Mouse (Mus musculus) embryo, embryonic 10.5 days (tissue): ENCODE measurements at regions not wholly inside any gene's neighbourhood (a gene's known extent, or its start where the extent isn't known, plus 50 kb on each side); places are given as distances from the start of the nearest gene placed in this dataset.

ENCODE experiments used
- DNase-seq: peaks from one replicate; pipeline ENCODE4 v3.0.0-alpha.2; 2015; ENCODE audit warnings: low spot score

GRCm38 (mm10) chr3:61064720-61065119 is 62.1 kb downstream of the P2ry1 start:
- DNase-seq, result no peak

- no peak for DNase-seq
These were observed 64.5 kb downstream of the P2ry1 start for GRCm38 (mm10) chr3:61067067-61067466.

- no peak for DNase-seq
These were observed 65.6 kb downstream of the P2ry1 start for GRCm38 (mm10) chr3:61068229-61068628.

DNA sequence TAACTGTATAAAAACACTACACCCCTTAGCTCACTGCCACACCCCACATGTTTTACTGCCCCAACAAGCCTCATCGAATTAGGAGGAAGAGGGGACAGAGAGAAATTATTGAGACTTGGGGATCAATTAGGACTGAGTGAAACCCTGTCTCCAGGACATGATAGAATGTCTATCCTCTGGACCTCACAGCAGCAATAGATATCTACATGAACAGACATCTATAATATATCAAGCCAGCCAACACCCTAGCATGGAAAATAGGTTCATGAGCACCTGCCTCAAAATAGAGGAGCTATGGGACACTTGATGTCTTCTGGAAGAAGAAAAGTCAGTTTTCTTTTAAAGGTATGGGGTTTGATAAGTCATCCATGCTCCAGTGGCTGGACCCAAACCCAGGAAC is 68.4 kb downstream of the P2ry1 start:
- no peak for DNase-seq

DNA sequence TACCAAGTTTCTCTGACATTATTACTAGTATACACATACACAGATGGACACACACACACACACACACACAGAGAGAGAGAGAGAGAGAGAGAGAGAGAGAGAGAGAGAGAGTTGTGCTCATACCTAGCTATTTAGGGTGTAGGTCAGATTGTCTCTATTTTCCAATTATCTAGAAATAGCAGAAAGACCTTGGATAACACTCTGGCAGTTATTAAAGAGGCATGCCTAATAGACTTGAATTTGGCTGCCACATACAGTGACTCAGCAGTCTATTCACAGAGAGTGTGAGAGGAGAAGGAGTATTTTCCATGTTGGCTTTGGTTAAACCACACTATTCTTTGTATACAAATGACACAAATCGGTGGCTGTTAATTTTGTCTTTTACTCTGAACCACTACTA is 69.7 kb downstream of the P2ry1 start:
- no peak for DNase-seq

- DNase-seq, result no peak
These were observed 70.5 kb downstream of the P2ry1 start for GRCm38 (mm10) chr3:61073103-61073502.

GRCm38 (mm10) chr3:61073806-61074205 is 71.2 kb downstream of the P2ry1 start:
- DNase-seq, result no peak

- no peak for DNase-seq
These were observed 73.2 kb downstream of the P2ry1 start for GRCm38 (mm10) chr3:61075839-61076238.

DNA sequence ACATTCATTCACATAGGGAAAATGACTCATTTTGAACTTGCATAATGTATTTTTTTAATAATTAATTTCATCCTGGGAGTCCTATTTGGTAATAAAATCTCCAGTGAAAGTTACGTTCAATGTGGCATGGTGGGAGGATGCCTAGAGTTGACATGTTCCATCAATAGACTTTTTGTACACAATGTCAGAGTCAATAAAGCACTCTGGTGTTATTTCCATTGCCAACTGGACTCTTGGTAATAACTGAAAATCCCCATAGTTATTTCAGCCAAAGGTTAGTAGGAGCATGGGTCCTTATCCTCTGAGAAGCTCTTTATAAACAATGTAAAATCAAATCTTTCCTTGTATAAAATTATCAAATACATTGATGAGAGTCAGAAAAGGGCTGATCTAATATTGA is 87.3 kb downstream of the P2ry1 start:
- DNase-seq, result no peak

GRCm38 (mm10) chr3:61092031-61092430 is 89.4 kb downstream of the P2ry1 start:
- no peak for DNase-seq

DNA sequence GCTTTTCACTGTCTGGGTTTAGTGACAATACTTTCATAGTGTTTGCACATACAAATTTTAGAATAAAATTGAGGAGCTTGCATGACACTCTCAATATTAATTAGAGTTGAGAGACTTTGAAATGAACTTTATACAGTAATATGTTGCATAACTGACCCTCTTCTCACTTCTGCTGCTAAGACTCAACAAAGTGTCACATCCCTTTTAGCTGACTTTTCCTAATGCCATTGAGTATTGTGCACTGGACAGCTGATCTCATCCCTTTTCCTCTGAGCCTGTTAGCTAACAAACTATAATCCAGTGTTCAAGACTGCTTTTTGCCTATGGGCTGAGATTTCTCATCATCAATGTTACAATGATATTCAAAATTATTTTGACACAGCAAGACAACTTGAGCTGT is 113.8 kb downstream of the P2ry1 start:
- no peak for DNase-seq

DNA sequence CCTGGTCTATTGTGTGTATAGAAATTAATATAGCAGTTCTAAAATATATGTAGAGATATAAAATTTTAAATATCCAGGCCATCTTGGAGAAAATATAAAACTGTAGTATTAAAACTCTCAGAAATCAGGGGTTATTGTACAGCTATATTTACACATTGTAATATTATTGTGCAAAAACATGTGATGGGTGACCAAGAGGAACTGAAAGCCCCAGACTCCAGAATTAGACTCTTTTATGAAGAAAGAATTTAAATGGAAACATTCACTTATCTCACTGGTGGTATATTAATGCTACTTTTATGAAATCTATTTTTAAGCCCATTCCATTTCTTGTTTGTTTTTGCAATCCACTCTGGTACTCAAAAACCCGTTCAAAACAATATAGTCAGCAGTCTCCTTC is 130.5 kb downstream of the P2ry1 start:
- no peak for DNase-seq

GRCm38 (mm10) chr3:61154087-61154486 is 151.5 kb downstream of the P2ry1 start:
- no peak for DNase-seq

DNA sequence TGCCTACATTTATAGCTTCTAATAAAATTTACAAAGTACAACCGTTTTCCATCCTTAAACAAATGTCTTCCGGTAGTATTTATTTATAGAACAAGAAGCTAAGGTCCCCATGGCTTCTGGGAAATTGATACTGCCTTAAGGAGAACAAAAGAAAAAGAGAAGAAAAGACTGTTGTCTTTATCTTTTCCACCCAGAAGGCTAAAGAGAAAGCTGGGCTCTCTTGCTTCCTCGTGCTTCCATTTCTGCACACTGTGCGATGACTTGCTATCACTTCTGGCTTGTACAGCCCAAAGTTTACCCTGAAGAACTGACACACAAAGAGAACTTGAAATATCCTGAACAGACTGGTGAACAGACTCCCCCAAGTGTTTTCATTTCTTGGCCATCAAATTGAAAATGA is 157.2 kb downstream of the P2ry1 start:
- no peak for DNase-seq

GRCm38 (mm10) chr3:61161384-61161783 is 158.8 kb downstream of the P2ry1 start:
- DNase-seq, result no peak

- DNase-seq, result peak; percentile 14
These were observed 175.6 kb upstream of the Rap2b start for GRCm38 (mm10) chr3:61185789-61186188.

GRCm38 (mm10) chr3:61188662-61189061 is 172.8 kb upstream of the Rap2b start:
- DNase-seq, result no peak

DNA sequence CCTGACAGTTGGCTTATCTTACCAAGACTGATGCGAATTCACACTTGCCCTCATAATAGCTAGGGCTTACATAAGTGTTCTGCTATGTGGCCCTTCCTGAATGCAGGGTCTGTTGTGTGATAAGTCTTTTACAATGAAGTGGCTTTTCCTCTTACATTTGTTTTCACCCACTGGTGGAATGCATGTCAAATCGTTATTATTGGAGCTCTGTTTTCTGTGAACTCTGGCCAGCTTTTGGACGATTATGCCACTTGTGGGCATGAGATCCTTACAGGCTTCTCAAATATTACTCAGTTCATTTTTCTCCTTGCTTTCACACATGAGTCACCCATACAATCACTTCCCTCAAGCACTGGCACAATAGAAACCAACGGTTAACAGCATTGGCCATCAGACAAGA is 144.9 kb upstream of the Rap2b start:
- no peak for DNase-seq

DNA sequence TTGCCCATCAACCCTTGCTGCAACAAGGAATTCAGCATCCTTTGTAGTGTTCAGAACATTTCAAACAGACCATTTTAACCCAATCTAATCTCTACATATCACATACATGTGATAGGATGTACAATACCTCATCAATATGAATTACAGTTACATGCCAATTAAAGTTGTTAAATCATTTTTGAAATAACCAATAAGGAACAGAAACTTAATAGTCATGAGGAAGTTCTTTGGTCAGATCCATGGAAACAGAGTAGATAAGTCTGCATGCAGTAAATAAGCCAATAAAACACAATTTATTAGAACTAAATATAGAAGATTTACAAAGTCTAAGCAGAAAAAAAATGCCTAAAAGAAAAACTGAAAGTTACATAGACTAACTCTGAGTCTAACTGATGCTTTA is 136.9 kb upstream of the Rap2b start:
- DNase-seq, result no peak

DNA sequence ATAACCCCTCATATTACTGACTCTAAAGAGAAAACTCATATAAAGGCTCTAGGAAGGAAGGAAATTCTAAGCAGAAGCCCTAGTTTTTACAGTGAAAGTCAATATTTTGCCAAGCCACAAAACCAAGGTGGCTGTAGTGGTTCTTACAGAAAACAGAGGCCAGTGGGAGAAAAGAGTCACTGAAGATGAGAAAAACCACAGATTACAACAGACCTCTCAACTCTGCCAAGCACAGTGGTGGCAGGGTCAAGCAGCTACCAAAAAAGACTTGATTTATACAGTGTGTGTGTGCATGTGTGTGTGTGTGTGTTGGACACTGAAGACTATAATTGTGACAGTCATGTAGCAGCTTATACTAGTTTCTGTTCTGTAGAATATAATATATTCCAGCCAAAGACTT is 136.4 kb upstream of the Rap2b start:
- no peak for DNase-seq

GRCm38 (mm10) chr3:61241380-61241779 is 120.1 kb upstream of the Rap2b start:
- DNase-seq, result no peak

DNA sequence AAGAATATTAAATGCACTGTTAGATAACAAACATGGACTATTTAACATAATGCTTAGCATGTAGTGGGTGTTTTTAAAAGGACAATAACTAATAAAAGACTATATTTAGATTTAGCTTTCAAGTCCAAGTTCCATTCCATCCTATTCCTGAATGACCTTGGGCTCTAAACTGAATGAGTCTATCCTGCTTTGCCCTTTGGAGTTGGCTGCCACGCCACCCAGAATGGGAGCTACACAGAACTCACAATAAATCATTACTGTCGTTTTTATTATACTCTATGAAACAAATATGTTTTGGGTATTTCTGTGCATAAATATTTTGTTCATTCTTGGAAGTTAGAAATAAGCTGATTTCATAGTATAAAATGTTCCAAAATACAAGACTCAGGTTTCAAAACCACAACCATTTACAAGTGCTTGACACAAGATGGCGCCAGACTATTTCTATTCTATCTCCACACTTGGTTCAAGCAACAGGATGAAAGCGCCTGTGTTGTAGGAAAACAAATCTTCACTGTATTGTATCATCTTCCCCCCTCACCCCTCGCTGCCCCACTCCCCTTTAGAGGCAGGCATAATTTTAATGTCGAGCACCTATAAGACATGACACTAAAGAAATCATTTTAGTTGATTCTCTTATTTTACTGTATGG is 117.4 kb upstream of the Rap2b start:
- DNase-seq, result peak; percentile 80

DNA sequence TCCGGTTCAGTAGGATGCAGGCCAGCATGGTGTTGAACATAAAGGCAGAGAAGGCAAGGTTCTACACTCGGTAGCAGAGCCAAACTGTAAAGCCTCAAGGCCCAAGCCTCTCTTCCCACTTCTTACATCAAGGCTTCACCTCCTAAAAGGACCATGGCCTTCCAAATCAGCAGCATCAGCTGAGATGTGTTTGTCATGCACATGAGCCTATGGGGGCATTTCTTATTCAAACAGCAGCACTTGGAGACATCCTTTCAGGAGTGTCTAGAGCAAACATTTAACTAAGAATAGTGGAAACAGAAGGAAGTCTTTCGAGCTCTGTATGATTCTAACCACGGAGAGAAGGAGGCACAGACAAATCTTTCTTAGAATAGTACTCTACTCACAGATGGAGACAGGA is 115.0 kb upstream of the Rap2b start:
- DNase-seq, result no peak

DNA sequence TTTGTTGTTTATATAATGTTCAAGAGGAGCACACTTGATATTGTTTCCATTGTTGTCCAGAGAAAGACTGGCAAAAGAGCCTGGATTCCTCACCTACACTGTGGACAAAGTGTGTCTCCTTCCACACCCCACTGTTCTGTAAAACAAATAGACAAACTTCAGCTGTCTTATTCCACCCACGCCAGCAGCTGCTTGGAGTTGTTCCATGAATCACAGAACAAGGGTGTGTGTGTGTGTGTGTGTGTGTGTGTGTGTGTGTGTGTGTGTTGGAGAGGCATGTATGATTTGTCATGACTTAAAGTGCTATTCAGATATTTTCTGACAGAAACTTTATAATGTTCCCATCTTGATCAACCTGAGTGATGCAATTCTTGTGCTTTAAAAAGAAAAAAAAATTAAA is 114.1 kb upstream of the Rap2b start:
- DNase-seq, result no peak

GRCm38 (mm10) chr3:61255232-61255631 is 106.2 kb upstream of the Rap2b start:
- DNase-seq, result no peak
